Mouse (Mus musculus) liver, adult 2 months (tissue): Measurements from ENCODE around the gene Tmem37. TPM values are rescaled to one million over a fixed set of nuclear protein-coding genes. Genes with fewer than 3 reads are reported as not detected.

Experiments
- DNase-seq: peaks from one replicate; pipeline ENCODE4 v3.0.0-alpha.2; 2011; ENCODE audit warnings: low read depth, low spot score; ENCODE audit errors: extremely low read depth
- H3K27ac ChIP-seq: fragments of 200-500 bp; replicated peaks from 2 replicates; pipeline ENCODE4 v1.5.1; 2012; ENCODE audit warnings: low read depth, mild to moderate bottlenecking, control low read depth, inconsistent platforms, low read length; ENCODE audit not compliant: insufficient read depth
- H3K27me3 ChIP-seq: fragments of 200-500 bp; 2 replicates; pipeline ENCODE4 v1.6.1; 2012; ENCODE audit warnings: mild to moderate bottlenecking, moderate library complexity, low read length, inconsistent platforms; ENCODE audit not compliant: control insufficient read depth, insufficient read depth
- H3K36me3 ChIP-seq: fragments of 200-500 bp; 2 replicates; pipeline ENCODE4 v1.6.1; 2012; ENCODE audit warnings: low read length, inconsistent platforms; ENCODE audit not compliant: control insufficient read depth, insufficient read depth
- H3K4me1 ChIP-seq: fragments of 200-500 bp; 2 replicates; pipeline ENCODE4 v1.6.1; 2011; ENCODE audit warnings: low read length; ENCODE audit not compliant: control insufficient read depth, insufficient read depth
- H3K4me3 ChIP-seq: fragments of 200-500 bp; 2 replicates; pipeline ENCODE4 v1.5.1; 2011; ENCODE audit warnings: low read depth, mild to moderate bottlenecking, control low read depth, low read length, moderate library complexity; ENCODE audit not compliant: insufficient read depth
- H3K79me2 ChIP-seq: fragments of 200-500 bp; 2 replicates; pipeline ENCODE4 v1.6.1; 2012; ENCODE audit warnings: inconsistent platforms, mild to moderate bottlenecking, low read length, moderate library complexity; ENCODE audit not compliant: control insufficient read depth, insufficient read depth
- H3K9ac ChIP-seq: fragments of 200-500 bp; 2 replicates; pipeline ENCODE4 v1.6.1; 2012; ENCODE audit warnings: low read depth, mild to moderate bottlenecking, control low read depth, inconsistent platforms, low read length
- CTCF ChIP-seq: fragments of 200-500 bp; IDR thresholded peaks from 2 replicates; pipeline ENCODE4 v1.5.1; 2011; ENCODE audit warnings: low read depth, low read length, control low read depth
- POLR2A ChIP-seq: fragments of 200-500 bp; IDR thresholded peaks from 2 replicates; pipeline ENCODE4 v1.6.1; 2011; ENCODE audit warnings: low read length, control low read depth; ENCODE audit not compliant: insufficient read depth; ENCODE audit errors: extremely low read depth
- WGBS: fragments of 180-500 bp; shearing (Covaris S2); methylation state at CpG from one replicate; pipeline ENCODE4 v1.1.7; 2018; 5-methylcytosine and 5-hydroxymethylcytosine counted together
- polyA plus RNA-seq: library from polyadenylated mRNA; depleted of rRNA; stranded (reverse); fragments of >200 nt; gene quantifications from 2 replicates; pipeline ENCODE4 v1.2.3, GENCODE M21; 2012
- total RNA-seq: library from RNA; depleted of rRNA; stranded (reverse); fragments of >200 nt; gene quantifications from 2 replicates; pipeline ENCODE4 v1.2.3, GENCODE M21; 2014

Tmem37 gene
- total and polyA plus RNA-seq, 2 experiments: 64.9 to 172 TPM

DNA sequence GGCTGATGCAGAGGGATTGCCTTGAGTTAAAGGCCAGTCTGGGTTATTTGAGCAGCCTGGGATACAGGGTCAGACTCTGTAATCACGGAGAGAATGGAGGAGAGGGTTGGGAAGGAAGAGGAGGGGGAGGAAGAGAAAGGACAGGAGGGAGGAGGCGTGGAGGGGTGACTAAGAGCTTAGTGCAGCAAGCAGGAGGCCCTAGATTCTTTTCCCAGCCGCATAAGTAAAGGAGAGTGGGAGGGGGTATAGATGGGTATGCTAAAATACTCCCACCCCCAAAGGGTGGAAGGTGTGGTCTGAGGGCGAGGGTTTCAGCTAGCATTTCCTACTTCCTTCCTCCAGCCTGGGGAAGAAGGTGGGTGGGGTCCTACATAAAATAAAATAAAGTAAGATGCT, 431 bp upstream of the Tmem37 start:
- peaks cover 31% of the 10 kb centered on the region for H3K4me1 ChIP-seq
- H3K36me3 ChIP-seq: no peaks in the 10 kb centered on the region
- no peak for TF ChIP-seq CTCF
- 36% methylated on average over 4 of the region's 4 CpGs for WGBS
- peak overlapping the region; percentile 68 for H3K27ac ChIP-seq
- DNase-seq: no peak
- no peaks in the 10 kb centered on the region for H3K27me3 ChIP-seq
- no peak overlapping the region for H3K4me3 ChIP-seq
- no peak overlapping the region for H3K9ac ChIP-seq
- H3K79me2 ChIP-seq: peaks cover 19% of the 10 kb centered on the region; the same call in 1 of the 2 replicates

- Histone ChIP-seq H3K36me3 (peaks cover under 1% of the 10 kb centered on the region; the same call in 1 of the 2 replicates), H3K4me3 (peak overlapping the region; percentile 72), H3K27me3 (no peaks in the 10 kb centered on the region), H3K27ac (peak overlapping the region; percentile 92), H3K79me2 (peaks cover 19% of the 10 kb centered on the region; the same call in 1 of the 2 replicates), H3K4me1 (peaks cover 35% of the 10 kb centered on the region), H3K9ac (peak overlapping the region; percentile 78)
- 3% methylated on average over 16 of the region's 16 CpGs for WGBS
- DNase-seq: peak; percentile 97
- no peak for TF ChIP-seq CTCF
- TF ChIP-seq POLR2A: no peak
These were observed 974 bp downstream of the Tmem37 start for GRCm38 (mm10) chr1:120072900-120073299.

GRCm38 (mm10) chr1:120071133-120071532, 2.7 kb downstream of the Tmem37 start:
- TF ChIP-seq POLR2A: no peak
- TF ChIP-seq CTCF: no peak
- Histone ChIP-seq H3K36me3 (peaks cover 7% of the 10 kb centered on the region), H3K27ac (no peak overlapping the region), H3K79me2 (peaks cover 19% of the 10 kb centered on the region; the same call in 1 of the 2 replicates), H3K4me1 (peaks cover 42% of the 10 kb centered on the region), H3K9ac (no peak overlapping the region), H3K27me3 (no peaks in the 10 kb centered on the region), H3K4me3 (no peak overlapping the region)
- DNase-seq: no peak
- 51% methylated on average over 4 of the region's 4 CpGs for WGBS

- peak; percentile 76 for DNase-seq
- Histone ChIP-seq H3K4me1 (peaks cover 49% of the 10 kb centered on the region), H3K79me2 (peaks cover 19% of the 10 kb centered on the region; the same call in 1 of the 2 replicates), H3K27ac (peak overlapping the region; percentile 7; the same call in 1 of the 2 replicates), H3K9ac (no peak overlapping the region), H3K36me3 (peaks cover 7% of the 10 kb centered on the region), H3K27me3 (no peaks in the 10 kb centered on the region), H3K4me3 (no peak overlapping the region)
- whole genome bisulfite sequencing: 52% methylated on average over 6 of the region's 6 CpGs
- no peak for TF ChIP-seq POLR2A
- TF ChIP-seq CTCF: no peak
These were observed 3.7 kb downstream of the Tmem37 start for GRCm38 (mm10) chr1:120070168-120070567.

DNA sequence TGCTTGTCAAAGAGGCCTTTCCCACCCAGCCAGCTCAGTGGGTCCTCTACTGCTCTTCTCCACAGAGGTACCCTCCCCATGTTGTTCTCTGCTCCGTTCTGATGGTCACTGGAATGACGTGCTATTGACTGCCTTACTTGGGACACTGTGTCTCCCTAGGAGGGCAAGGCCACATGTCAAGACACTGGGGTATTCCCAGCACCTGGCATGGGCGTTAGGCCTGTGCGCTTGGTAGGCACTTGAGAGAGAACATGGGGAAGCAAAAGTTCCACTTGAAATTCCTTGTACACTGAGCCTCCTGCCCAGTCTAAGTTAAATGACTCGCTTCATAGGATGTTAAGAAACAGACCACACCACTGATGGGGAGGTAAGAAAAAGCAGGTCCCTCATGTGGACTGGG, 4.8 kb downstream of the Tmem37 start:
- WGBS: 86% methylated on average over 5 of the region's 5 CpGs
- Histone ChIP-seq H3K36me3 (peaks cover 7% of the 10 kb centered on the region), H3K4me3 (no peak overlapping the region), H3K9ac (no peak overlapping the region), H3K4me1 (peaks cover 54% of the 10 kb centered on the region), H3K79me2 (peaks cover 19% of the 10 kb centered on the region; the same call in 1 of the 2 replicates), H3K27ac (no peak overlapping the region), H3K27me3 (no peaks in the 10 kb centered on the region)
- no peak for DNase-seq
- TF ChIP-seq CTCF (no peak), POLR2A (no peak)

- TF ChIP-seq POLR2A (no peak), CTCF (no peak)
- 42% methylated on average over 3 of the region's 3 CpGs for WGBS
These were observed 7.2 kb downstream of the Tmem37 start for GRCm38 (mm10) chr1:120066625-120067024.

More at GRCm38 (mm10) chr1:120066625-120067024, 7.2 kb downstream of the Tmem37 start:
- Histone ChIP-seq H3K27ac (peak overlapping the region; percentile 34), H3K4me1 (peaks cover 57% of the 10 kb centered on the region), H3K79me2 (peaks cover 11% of the 10 kb centered on the region; the same call in 1 of the 2 replicates), H3K9ac (no peak overlapping the region), H3K36me3 (peaks cover 7% of the 10 kb centered on the region), H3K27me3 (no peaks in the 10 kb centered on the region), H3K4me3 (no peak overlapping the region)
- no peak for DNase-seq
